Mouse (Mus musculus) testis, adult 2 months (tissue): ENCODE data around the gene Abtb1.

Experiments
- CTCF ChIP-seq: fragments of 200-500 bp; IDR thresholded peaks from 2 replicates; pipeline ENCODE4 v1.5.1; 2012; ENCODE audit warnings: low read depth, mild to moderate bottlenecking, inconsistent platforms, low read length, moderate library complexity; ENCODE audit not compliant: control insufficient read depth, insufficient read depth, insufficient replicate concordance
- POLR2A ChIP-seq: fragments of 200-500 bp; IDR thresholded peaks from 2 replicates; pipeline ENCODE4 v1.6.1; 2012; ENCODE audit warnings: low read depth, mild to moderate bottlenecking, inconsistent platforms, low read length, moderate library complexity; ENCODE audit not compliant: control insufficient read depth

DNA sequence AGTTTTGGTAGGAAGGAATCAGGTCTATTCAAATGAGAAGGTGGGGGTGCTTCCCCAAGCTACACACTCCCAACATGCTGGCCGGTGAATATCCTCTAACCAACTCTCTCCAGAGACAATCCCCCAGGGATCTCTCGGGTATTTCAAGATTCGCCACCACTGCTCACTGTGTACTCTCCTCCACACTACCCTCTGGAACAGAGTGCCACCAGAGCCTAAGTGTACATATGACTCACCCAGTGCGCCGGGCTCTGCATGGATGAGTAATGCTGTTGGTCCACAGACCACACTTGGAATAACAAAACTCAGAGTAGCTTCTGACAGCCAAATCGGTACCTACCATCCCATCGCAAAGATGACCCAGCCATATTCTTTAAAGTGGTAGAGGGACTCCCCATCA, 27.7 kb upstream of the Abtb1 start:
- TF ChIP-seq CTCF, result no peak
- no peak for TF ChIP-seq POLR2A
